Mouse (Mus musculus): ENCODE data around the gene Ltf.

The Ltf gene

GRCm38 (mm10) chr9:111019022-111019421 is at the start of gene Ltf:
Ltf (plus strand) TSS chr9:111019271.
- no peak for DNase-seq (ENCODE audit: low read depth, low spot score)

- DNase-seq (ENCODE audit: low read depth, low spot score): no peak
Observed at GRCm38 (mm10) chr9:110979411-110979810, 39.7 kb upstream of the Ltf start.

GRCm38 (mm10) chr9:110982351-110982750 is 36.7 kb upstream of the Ltf start:
- no peak for DNase-seq (ENCODE audit: low read depth, low spot score)

DNA sequence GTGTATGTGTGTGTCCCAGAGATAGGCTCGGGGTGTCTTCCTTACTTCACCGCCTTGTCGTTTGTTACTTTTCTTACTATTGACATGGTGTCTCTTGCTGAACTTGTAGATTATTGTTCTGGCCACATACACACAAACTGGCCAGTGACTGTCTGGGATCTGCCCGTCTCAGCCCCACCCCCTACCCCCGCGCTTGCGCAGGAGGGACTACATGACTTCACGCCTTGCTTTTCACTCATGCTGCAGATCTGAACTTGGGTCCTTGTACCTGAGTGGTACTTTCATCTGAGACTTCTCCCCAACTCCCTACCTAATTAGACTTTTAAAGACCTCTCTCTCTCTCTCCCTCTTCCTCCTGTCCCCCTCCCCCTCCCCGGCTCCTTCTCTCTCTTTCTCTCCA is 35.0 kb upstream of the Ltf start:
- no peak for DNase-seq (ENCODE audit: low read depth, low spot score)

GRCm38 (mm10) chr9:110985541-110985940 is 33.5 kb upstream of the Ltf start:
- no peak for DNase-seq (ENCODE audit: low read depth, low spot score)

GRCm38 (mm10) chr9:110985951-110986350 is 33.1 kb upstream of the Ltf start:
- DNase-seq (ENCODE audit: low read depth, low spot score): no peak

DNA sequence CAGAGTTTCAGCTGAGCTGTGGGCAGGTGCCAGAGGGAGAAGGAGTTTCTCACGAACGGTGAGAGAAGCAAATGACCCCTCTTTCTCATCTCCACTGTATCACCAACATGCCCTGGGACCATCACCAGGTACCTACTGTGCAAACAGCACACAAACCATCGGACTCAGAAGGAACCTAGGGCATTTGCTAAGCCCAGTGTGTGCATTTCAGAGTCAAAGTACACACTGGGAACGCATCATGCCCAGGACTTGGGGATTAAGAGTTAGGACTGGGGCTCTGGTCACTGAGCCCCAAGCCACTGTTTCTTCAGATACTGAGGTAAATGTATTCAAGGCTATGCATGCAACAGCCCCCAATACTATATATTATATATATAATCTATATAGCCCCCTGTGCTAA is 31.7 kb upstream of the Ltf start:
- no peak for DNase-seq (ENCODE audit: low read depth, low spot score)

DNA sequence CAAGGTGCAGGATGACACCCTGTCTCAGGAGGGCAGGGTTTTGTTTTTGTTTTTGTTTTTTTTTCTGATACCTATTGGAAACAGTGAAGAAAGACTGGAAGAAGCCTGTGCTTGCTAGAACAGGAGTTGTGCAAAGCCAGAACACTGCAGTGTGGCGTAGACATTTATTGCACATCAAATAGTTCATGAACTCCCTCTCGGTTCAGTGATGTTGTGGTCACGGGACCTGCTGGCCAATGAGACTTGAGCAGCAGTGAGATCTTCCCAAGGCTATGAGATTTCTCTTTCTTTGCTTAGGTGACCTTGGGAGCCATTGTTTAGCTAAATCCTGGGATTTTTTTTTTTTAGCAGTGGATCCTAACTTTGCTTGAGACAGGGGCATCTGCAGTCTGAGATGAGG is 31.0 kb upstream of the Ltf start:
- DNase-seq (ENCODE audit: low read depth, low spot score): no peak

GRCm38 (mm10) chr9:110989141-110989540 is 29.9 kb upstream of the Ltf start:
- no peak for DNase-seq (ENCODE audit: low read depth, low spot score)

GRCm38 (mm10) chr9:110989543-110989942 is 29.5 kb upstream of the Ltf start:
- DNase-seq (ENCODE audit: low read depth, low spot score): no peak

DNA sequence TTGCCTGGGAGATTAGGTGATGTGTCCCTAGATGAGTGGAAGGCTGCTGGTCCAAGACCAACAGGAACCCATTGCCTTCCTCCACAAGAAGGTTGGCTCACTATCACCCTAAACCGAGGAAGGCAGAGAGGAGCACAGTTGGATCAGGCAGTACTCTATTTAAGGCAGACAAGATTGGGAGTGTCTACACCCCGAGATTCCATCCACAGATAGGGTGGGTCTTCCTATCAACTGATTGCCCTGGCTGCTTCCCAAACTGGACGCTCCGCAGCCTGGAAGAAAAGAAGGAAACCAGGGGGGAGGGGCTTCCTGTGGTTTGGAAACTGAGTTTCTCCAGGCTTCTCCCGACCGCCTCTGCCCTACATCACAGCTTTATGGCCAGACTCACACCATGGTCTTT is 28.9 kb upstream of the Ltf start, which contains the start of gene Rtp3:
Rtp3 (minus strand) TSS at position 380 of the 400 bp plus-strand sequence.
- DNase-seq (ENCODE audit: low read depth, low spot score): no peak

DNA sequence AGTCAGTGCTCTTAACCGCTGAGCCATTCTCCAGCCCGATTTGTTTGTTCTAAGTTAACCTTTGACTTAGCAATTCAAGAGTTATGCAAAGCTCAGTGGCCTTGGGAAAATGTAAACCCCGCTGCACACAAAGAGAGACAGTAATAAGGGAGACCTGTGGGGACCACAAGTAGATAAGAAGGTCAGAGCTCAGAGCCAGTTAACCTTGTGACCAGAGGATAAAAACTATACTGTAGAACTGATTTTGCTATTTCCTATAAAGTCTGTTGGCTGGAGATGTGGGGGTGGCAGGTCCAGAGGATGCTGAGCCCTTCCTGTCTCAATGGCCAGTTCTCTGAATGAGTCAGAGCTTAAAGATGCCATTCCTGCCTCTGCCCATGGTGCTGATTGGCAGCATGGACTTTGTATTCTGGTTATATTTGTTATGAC is 25.8 kb upstream of the Ltf start:
- no peak for DNase-seq (ENCODE audit: low read depth, low spot score)

DNA sequence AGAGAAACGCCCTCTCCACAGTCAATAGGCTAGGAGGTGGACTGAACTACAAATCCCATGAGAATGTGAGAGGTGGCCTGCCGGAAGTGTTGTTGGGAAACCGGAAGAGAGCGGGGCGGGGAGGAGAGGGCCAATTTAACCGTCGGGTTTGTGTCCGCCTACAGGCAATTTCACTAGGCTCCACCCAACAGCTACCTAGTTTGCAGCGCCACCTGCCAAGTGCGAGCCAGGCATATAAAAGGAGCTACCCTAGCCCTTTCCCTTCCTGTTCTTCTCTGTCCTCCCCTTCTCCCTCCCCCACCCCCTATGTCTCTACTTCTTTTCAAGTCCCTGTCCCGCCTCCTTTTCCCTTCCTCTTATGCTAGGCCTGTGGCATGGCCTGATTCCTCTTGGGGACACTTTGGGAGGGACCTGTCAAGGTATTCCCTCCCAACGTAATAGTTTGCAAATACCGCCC is 24.3 kb upstream of the Ltf start:
- peak; percentile 90 for DNase-seq (ENCODE audit: low read depth, low spot score)

GRCm38 (mm10) chr9:110997245-110997644 is 21.8 kb upstream of the Ltf start:
- peak; percentile 85 for DNase-seq (ENCODE audit: low read depth, low spot score)

DNA sequence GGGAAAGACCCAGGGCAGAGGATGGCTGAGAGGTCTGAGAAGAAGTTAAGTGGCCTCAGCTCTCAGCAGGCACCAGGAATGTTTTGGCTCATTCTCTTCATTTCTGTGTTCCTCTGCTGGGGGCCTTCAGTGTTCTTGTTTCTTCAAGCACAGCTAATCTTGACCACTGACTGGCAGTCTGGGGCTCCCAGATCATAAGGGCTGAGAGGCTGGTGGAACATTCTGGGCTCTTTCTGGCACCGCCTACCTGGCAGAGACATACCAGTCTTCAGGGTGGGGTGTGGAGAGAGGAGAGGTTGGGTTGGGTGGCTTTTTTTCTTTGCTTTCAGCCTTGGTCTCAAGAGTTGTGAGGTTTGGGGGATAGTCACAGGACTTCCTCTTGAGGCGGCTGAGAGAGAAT is 20.0 kb upstream of the Ltf start:
- no peak for DNase-seq (ENCODE audit: low read depth, low spot score)

DNA sequence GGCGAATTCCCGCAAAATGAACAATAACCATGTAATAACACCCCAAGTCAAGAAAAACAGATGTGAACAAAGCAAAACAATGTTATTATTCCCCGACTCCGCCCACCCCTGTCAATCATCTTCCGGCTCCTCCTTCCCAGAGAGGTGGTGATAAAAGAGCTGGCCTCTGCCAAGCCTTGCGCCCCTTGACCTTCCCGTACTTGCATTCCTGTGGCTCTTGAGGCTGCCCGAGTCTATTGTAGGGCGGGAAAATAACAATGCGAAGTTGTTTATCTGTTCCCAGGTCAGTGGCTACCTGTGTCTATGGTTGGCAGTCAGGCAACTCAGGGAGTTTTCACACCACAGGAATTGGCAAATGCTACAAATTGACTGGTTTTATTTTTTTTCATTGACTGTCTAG is 19.2 kb upstream of the Ltf start:
- DNase-seq (ENCODE audit: low read depth, low spot score): no peak

GRCm38 (mm10) chr9:111001621-111002020 is 17.4 kb upstream of the Ltf start:
- no peak for DNase-seq (ENCODE audit: low read depth, low spot score)

DNA sequence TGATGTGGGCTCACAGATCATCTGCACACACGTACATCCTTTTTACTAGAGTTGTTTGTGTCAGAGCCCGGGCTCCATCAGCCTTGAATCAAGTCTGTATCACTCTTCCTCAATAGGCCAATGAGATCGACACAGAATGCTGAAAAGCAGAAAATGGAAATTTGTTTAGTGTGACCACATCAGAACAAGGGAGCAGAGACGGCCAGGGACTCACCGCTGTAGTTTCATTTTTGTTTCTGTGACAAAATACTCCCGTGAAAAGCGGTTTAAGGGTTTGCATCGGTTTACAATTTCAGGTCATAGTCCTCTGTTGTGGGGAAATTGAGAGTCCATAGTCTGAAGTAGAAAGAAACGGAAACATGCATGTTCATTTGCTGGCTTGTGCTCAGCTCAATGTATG is 15.8 kb upstream of the Ltf start:
- no peak for DNase-seq (ENCODE audit: low read depth, low spot score)

- DNase-seq (ENCODE audit: low read depth, low spot score): no peak
Observed at GRCm38 (mm10) chr9:111006544-111006943, 12.5 kb upstream of the Ltf start.

GRCm38 (mm10) chr9:111009763-111010162 is 9.3 kb upstream of the Ltf start:
- peak; percentile 68 for DNase-seq (ENCODE audit: low read depth, low spot score)

DNA sequence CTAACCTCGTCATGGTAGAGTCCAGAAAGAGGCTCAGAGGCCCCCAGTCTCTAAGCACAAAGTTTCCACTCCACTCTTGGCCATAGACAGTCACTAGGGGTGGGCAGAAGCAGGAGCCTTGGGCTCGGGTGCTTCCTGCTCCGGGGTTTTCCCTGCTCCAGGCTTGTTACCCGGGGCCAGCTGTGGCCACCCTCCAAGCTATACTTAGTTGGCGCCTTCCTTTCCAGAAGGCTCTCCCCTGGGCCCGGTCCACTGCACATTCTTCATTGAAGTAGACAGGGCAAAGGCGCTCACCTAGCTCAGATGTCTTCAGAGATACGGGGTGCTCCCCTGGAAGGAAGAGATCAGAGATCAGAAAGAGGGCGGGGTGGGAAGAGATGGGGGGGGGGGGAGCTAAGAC is 7.5 kb upstream of the Ltf start:
- DNase-seq (ENCODE audit: low read depth, low spot score): no peak

- DNase-seq (ENCODE audit: low read depth, low spot score): no peak
Observed at GRCm38 (mm10) chr9:111012041-111012440, 7.0 kb upstream of the Ltf start.

GRCm38 (mm10) chr9:111015658-111016057 is 3.4 kb upstream of the Ltf start:
- DNase-seq (ENCODE audit: low read depth, low spot score): peak; percentile 39

DNA sequence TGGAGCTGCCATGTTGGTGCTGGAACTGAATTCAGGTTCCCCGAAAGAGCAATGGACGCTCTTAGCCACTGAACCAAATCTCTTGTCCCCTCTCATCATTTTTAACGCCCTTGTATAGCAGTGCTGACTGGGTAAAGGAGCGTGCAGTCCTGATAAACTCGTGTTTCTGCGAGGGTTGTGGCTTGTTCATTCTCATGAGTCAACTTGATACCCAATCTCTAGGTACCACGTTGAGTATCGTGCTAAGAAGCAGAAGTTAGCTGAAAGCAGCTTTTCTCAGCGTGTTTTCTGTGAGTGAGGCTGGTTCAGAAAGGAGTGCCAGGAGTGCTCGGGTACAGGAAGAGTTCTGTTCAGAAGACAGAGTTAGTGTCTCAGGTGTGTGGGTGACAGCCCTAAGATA is 7.7 kb downstream of the Ltf start:
- DNase-seq (ENCODE audit: low read depth, low spot score): no peak
